Mouse (Mus musculus) testis, adult 2 months (tissue): ENCODE measurements around the gene Rap1gap2. TPM values are rescaled to one million over a fixed set of nuclear protein-coding genes. Genes with fewer than 3 reads are reported as not detected.

Experiments used
- H3K27ac ChIP-seq: fragments of 200-500 bp; 2 replicates; pipeline ENCODE4 v1.5.1; 2012; ENCODE audit warnings: low read depth, low read length; ENCODE audit not compliant: control insufficient read depth, insufficient read depth
- H3K27me3 ChIP-seq: fragments of 200-500 bp; 2 replicates; pipeline ENCODE4 v1.6.1; 2012; ENCODE audit warnings: mild to moderate bottlenecking, low read length, moderate library complexity; ENCODE audit not compliant: control insufficient read depth, insufficient read depth
- H3K36me3 ChIP-seq: fragments of 200-500 bp; 2 replicates; pipeline ENCODE4 v1.6.1; 2012; ENCODE audit warnings: mild to moderate bottlenecking, low read length; ENCODE audit not compliant: control insufficient read depth, insufficient read depth
- H3K4me1 ChIP-seq: fragments of 200-500 bp; 2 replicates; pipeline ENCODE4 v1.6.1; 2012; ENCODE audit warnings: low read length; ENCODE audit not compliant: control insufficient read depth, insufficient read depth
- H3K4me3 ChIP-seq: fragments of 200-500 bp; 2 replicates; pipeline ENCODE4 v1.5.1; 2012; ENCODE audit warnings: low read depth, mild to moderate bottlenecking, low read length, moderate library complexity, mixed read lengths; ENCODE audit not compliant: control insufficient read depth
- CTCF ChIP-seq: fragments of 200-500 bp; IDR thresholded peaks from 2 replicates; pipeline ENCODE4 v1.5.1; 2012; ENCODE audit warnings: low read depth, mild to moderate bottlenecking, inconsistent platforms, low read length, moderate library complexity; ENCODE audit not compliant: control insufficient read depth, insufficient read depth, insufficient replicate concordance
- POLR2A ChIP-seq: fragments of 200-500 bp; IDR thresholded peaks from 2 replicates; pipeline ENCODE4 v1.6.1; 2012; ENCODE audit warnings: low read depth, mild to moderate bottlenecking, inconsistent platforms, low read length, moderate library complexity; ENCODE audit not compliant: control insufficient read depth
- polyA plus RNA-seq: library from polyadenylated mRNA; depleted of rRNA; stranded (reverse); fragments of >200 nt; gene quantifications from 2 replicates; pipeline ENCODE4 v1.2.3, GENCODE M21; 2012

Gene Rap1gap2
- polyA plus RNA-seq, 1 experiment = 3.4 TPM

- Histone ChIP-seq H3K27ac (no peak overlapping the region), H3K4me3 (no peak overlapping the region), H3K27me3 (no peaks in the 10 kb centered on the region), H3K4me1 (peaks cover 5% of the 10 kb centered on the region), H3K36me3 (no peaks in the 10 kb centered on the region)
- TF ChIP-seq POLR2A (no peak), CTCF (no peak)
Observed at GRCm38 (mm10) chr11:74557456-74558230, 53.1 kb downstream of the Rap1gap2 start.

GRCm38 (mm10) chr11:74555716-74556374 lies 54.9 kb downstream of the Rap1gap2 start:
- TF ChIP-seq CTCF = no peak
- no peak for TF ChIP-seq POLR2A
- no peak overlapping the region for H3K4me3 ChIP-seq
- peaks cover 5% of the 10 kb centered on the region for H3K4me1 ChIP-seq
- H3K27me3 ChIP-seq = no peaks in the 10 kb centered on the region
- no peaks in the 10 kb centered on the region for H3K36me3 ChIP-seq
- no peak overlapping the region for H3K27ac ChIP-seq

GRCm38 (mm10) chr11:74554683-74555341 lies 55.9 kb downstream of the Rap1gap2 start:
- H3K36me3 ChIP-seq = no peaks in the 10 kb centered on the region
- no peaks in the 10 kb centered on the region for H3K27me3 ChIP-seq
- peaks cover 5% of the 10 kb centered on the region for H3K4me1 ChIP-seq
- no peak for TF ChIP-seq POLR2A
- TF ChIP-seq CTCF = no peak
- no peak overlapping the region for H3K4me3 ChIP-seq
- H3K27ac ChIP-seq = no peak overlapping the region

GRCm38 (mm10) chr11:74551568-74551967 lies 59.1 kb downstream of the Rap1gap2 start:
- Histone ChIP-seq H3K27me3 (no peaks in the 10 kb centered on the region), H3K36me3 (no peaks in the 10 kb centered on the region), H3K27ac (no peak overlapping the region), H3K4me1 (peaks cover 9% of the 10 kb centered on the region), H3K4me3 (no peak overlapping the region)
- TF ChIP-seq CTCF = no peak
- no peak for TF ChIP-seq POLR2A

- Histone ChIP-seq H3K4me1 (peaks cover 9% of the 10 kb centered on the region), H3K27me3 (no peaks in the 10 kb centered on the region), H3K27ac (no peak overlapping the region), H3K36me3 (no peaks in the 10 kb centered on the region), H3K4me3 (no peak overlapping the region)
- no peak for TF ChIP-seq POLR2A
- no peak for TF ChIP-seq CTCF
Observed at GRCm38 (mm10) chr11:74550615-74551102, 60.1 kb downstream of the Rap1gap2 start.

- Histone ChIP-seq H3K27ac (no peak overlapping the region), H3K27me3 (no peaks in the 10 kb centered on the region), H3K4me1 (peaks cover 4% of the 10 kb centered on the region; the same call in 1 of the 2 replicates), H3K4me3 (no peak overlapping the region), H3K36me3 (no peaks in the 10 kb centered on the region)
- TF ChIP-seq CTCF (no peak), POLR2A (no peak)
Observed at GRCm38 (mm10) chr11:74548781-74549382, 61.8 kb downstream of the Rap1gap2 start.
